ENCODE assay signal across 8 mouse cellular contexts in the genomic region with DNA sequence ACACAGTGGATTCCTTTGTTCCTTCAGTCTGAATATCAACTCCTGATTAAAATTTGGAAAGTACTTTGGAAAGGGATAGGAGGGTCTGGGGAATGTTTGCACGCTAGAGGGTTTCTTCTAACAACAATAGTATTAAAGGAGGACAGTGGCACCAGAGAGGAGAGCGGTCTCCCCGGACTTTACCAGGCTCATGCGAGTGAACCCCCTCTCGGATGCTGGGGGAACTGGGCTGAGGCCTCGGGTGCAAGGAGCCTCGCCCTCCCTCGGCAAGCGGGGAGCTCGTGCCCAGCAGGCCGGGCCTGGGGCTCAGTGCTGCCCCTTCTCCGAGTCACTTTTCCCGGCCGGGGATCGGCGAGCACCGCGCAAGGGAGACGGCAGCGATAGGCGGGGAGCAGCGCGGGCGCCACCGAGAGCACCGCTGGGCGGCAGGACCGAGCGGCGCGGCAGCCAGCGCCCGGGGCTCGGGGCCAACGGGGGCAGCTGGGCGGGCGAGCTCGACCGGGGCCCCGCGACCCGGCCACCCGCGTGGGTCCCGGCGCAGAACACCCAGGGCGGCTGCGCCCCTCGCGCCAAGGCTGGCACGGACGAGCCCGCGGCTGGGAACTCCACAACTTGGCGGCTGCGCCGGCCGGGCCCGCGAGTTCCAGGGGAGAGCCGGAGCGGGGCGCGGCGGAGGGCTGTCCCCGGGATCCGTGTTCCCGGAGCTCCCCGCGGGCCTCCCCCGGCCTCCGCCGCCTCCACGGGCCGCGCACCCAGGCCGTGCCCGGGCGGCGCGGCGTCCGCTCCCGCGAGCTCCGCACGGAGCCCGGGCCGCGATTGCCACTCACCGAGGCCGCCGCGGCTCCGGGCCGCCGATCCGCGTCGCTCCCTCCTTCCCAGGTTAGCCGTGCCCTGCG. TPM values are rescaled to one million over a fixed set of nuclear protein-coding genes. Genes with fewer than 3 reads are reported as not detected.
DNase-seq lines count a peak whose midpoint lies in the region; ATAC-seq and TF ChIP-seq lines count a peak whose summit lies in the region.

No protein-coding gene starts in this region.

- no peak overlapping the region for H3K27ac ChIP-seq in ES-Bruce4 (ENCODE audit: insufficient read depth, low read length)
- peak overlapping the region; percentile 98 for H3K27ac ChIP-seq in forebrain, embryonic 12.5 days
- H3K27ac ChIP-seq in heart, postnatal 0 days (ENCODE audit: low read depth) = peak overlapping the region; percentile 99
- peak overlapping the region; percentile 99 for H3K27ac ChIP-seq in lung, embryonic 14.5 days (ENCODE audit: low read depth)

- no peaks in the 10 kb centered on the region for H3K27me3 ChIP-seq in ES-Bruce4 (ENCODE audit: control insufficient read depth, insufficient read depth, low read length, poor library complexity, severe bottlenecking)
- 0 out of 2 replicates have a peak, but pooled peaks cover 3% of the 10 kb centered on the region for H3K27me3 ChIP-seq in forebrain, embryonic 12.5 days
- no peaks in the 10 kb centered on the region for H3K27me3 ChIP-seq in heart, postnatal 0 days (ENCODE audit: control insufficient read depth, insufficient read depth, low read length)
- H3K27me3 ChIP-seq in lung, embryonic 14.5 days (ENCODE audit: insufficient read depth, low read length) = no peaks in the 10 kb centered on the region

- peak overlapping the region; percentile 96 for H3K9ac ChIP-seq in ES-Bruce4 (ENCODE audit: low read depth, poor library complexity, severe bottlenecking)
- peak overlapping the region; percentile 92 for H3K9ac ChIP-seq in forebrain, embryonic 12.5 days
- peak overlapping the region; percentile 99 for H3K9ac ChIP-seq in heart, postnatal 0 days (replicated peaks; ENCODE audit: low read depth, low read length)
- H3K9ac ChIP-seq in lung, embryonic 14.5 days = peak overlapping the region; percentile 98

- no peaks in the 10 kb centered on the region for H3K36me3 ChIP-seq in ES-Bruce4 (ENCODE audit: control insufficient read depth, insufficient read depth, low read length, poor library complexity, severe bottlenecking)
- H3K36me3 ChIP-seq in forebrain, embryonic 12.5 days (replicated peaks) = no peaks in the 10 kb centered on the region
- no peaks in the 10 kb centered on the region for H3K36me3 ChIP-seq in heart, postnatal 0 days (replicated peaks; ENCODE audit: control insufficient read depth, insufficient read depth, low read length)
- H3K36me3 ChIP-seq in lung, embryonic 14.5 days (ENCODE audit: insufficient read depth) = 0 out of 2 replicates have a peak, but pooled peaks cover 3% of the 10 kb centered on the region

- no peak for TF ChIP-seq POLR2A in ES-Bruce4 (IDR thresholded peaks at IDR 0.05; ENCODE audit: insufficient read depth, low read length)

- H3K9me3 ChIP-seq in ES-Bruce4 (replicated peaks; ENCODE audit: control insufficient read depth, insufficient read depth, low read length, poor library complexity, severe bottlenecking) = no peaks in the 10 kb centered on the region
- H3K9me3 ChIP-seq in forebrain, embryonic 12.5 days = no peaks in the 10 kb centered on the region
- H3K9me3 ChIP-seq in heart, postnatal 0 days (replicated peaks; ENCODE audit: control insufficient read depth, low read length) = no peaks in the 10 kb centered on the region
- no peaks in the 10 kb centered on the region for H3K9me3 ChIP-seq in lung, embryonic 14.5 days (ENCODE audit: low read depth, low read length)

- peak overlapping the region; percentile 80 for H3K4me3 ChIP-seq in ES-Bruce4 (ENCODE audit: low read depth, low read length)
- H3K4me3 ChIP-seq in forebrain, embryonic 12.5 days (replicated peaks) = peak overlapping the region; percentile 86
- H3K4me3 ChIP-seq in heart, postnatal 0 days (ENCODE audit: low read depth, low read length) = peak overlapping the region; percentile 98
- H3K4me3 ChIP-seq in lung, embryonic 14.5 days (ENCODE audit: low read depth, low read length) = peak overlapping the region; percentile 87

- ATAC-seq in forebrain, embryonic 12.5 days (ENCODE audit: low FRiP score) = peak; percentile 68
- peak; percentile 62 for ATAC-seq in heart, postnatal 0 days (ENCODE audit: insufficient read depth, low read depth)
- ATAC-seq in lung, embryonic 14.5 days (ENCODE audit: insufficient read depth) = peak; percentile 57
- peak; percentile 63 for ATAC-seq in neutrophil, adult 5-6 weeks (ENCODE audit: extremely low read depth, insufficient number of reproducible peaks, low FRiP score, poor library complexity, severe bottlenecking)

- H3K4me1 ChIP-seq in ES-Bruce4 (ENCODE audit: control insufficient read depth, insufficient read depth, low read length) = no peaks in the 10 kb centered on the region
- peaks cover 29% of the 10 kb centered on the region for H3K4me1 ChIP-seq in forebrain, embryonic 12.5 days
- H3K4me1 ChIP-seq in heart, postnatal 0 days (ENCODE audit: control insufficient read depth, insufficient read depth) = peaks cover 26% of the 10 kb centered on the region
- H3K4me1 ChIP-seq in lung, embryonic 14.5 days (ENCODE audit: insufficient read depth) = peaks cover 13% of the 10 kb centered on the region

- WGBS in forebrain, embryonic 12.5 days = under 1% methylated on average over 63 of the region's 102 CpGs
- WGBS in heart, postnatal 0 days = 0% methylated on average over 67 of the region's 102 CpGs
- under 1% methylated on average over 71 of the region's 102 CpGs for WGBS in lung, embryonic 14.5 days

- TF ChIP-seq EP300 in ES-Bruce4 (IDR thresholded peaks at IDR 0.05; ENCODE audit: insufficient read depth, low read depth, low read length) = no peak
- no peak for TF ChIP-seq EP300 in heart, postnatal 0 days (IDR thresholded peaks at IDR 0.05; ENCODE audit: low read depth)

- no peak for TF ChIP-seq CTCF in ES-Bruce4 (IDR thresholded peaks at IDR 0.05; ENCODE audit: low read depth, low read length)
- TF ChIP-seq CTCF in heart, postnatal 0 days (IDR thresholded peaks at IDR 0.05; ENCODE audit: low read depth) = no peak; the same call in 1 of the 2 replicates
- TF ChIP-seq CTCF in lung, embryonic 14.5 days (IDR thresholded peaks at IDR 0.05; ENCODE audit: low read depth) = peak; percentile 46

- H3K4me2 ChIP-seq in forebrain, embryonic 12.5 days = peak overlapping the region; percentile 67
- H3K4me2 ChIP-seq in heart, postnatal 0 days (ENCODE audit: low read depth, low read length) = peak overlapping the region; percentile 81
- H3K4me2 ChIP-seq in lung, embryonic 14.5 days = peak overlapping the region; percentile 85

- DNase-seq in c-Kit-positive CD71-positive TER-119-negative erythroid progenitor cells, embryonic 14.5 days (ENCODE audit: low read depth) = peak; percentile 32
- DNase-seq in heart, postnatal 0 days (ENCODE audit: low spot score) = peak; percentile 43
- DNase-seq in kidney, postnatal 36 days = peak; percentile 51 to 81
- DNase-seq in lung, embryonic 14.5 days = peak; percentile 75
- peak; percentile 59 to 61 for DNase-seq in thymus, postnatal 10 days (ENCODE audit: low spot score in 2 of 2)

RNA-seq across cellular contexts. Expression of gene Nrip1, which starts 1.3 kb away (rescaled TPM):
- polyA plus RNA-seq in ES-Bruce4 (2011; ENCODE audit: insufficient read depth, insufficient read length, low read depth, missing spikeins) = 15.3 TPM in 2 replicates
- polyA plus RNA-seq in forebrain, embryonic 12.5 days (2016; fragmentation: Nextera tagmentation; extraction: Ambion mirVana) = 32.1 and 37.0 TPM in 2 replicates
- 9.0 and 11.6 TPM in 2 replicates for total RNA-seq in heart, postnatal 0 days (2014; rRNA removed; ENCODE audit: low replicate concordance)
- 13.3 and 14.1 TPM in 2 replicates for polyA plus RNA-seq in heart, postnatal 0 days (2015; fragmentation: Nextera tagmentation; extraction: Ambion mirVana)
- 53.1 and 55.2 TPM in 2 replicates for polyA plus RNA-seq in lung, embryonic 14.5 days (2014; fragmentation: Nextera tagmentation; extraction: Ambion mirVana)
- 17.3 and 21.2 TPM in 2 replicates for total RNA-seq in neutrophil, adult 5-6 weeks (2017)
